8 mouse cellular contexts compared by ENCODE assay signal in the genomic region with DNA sequence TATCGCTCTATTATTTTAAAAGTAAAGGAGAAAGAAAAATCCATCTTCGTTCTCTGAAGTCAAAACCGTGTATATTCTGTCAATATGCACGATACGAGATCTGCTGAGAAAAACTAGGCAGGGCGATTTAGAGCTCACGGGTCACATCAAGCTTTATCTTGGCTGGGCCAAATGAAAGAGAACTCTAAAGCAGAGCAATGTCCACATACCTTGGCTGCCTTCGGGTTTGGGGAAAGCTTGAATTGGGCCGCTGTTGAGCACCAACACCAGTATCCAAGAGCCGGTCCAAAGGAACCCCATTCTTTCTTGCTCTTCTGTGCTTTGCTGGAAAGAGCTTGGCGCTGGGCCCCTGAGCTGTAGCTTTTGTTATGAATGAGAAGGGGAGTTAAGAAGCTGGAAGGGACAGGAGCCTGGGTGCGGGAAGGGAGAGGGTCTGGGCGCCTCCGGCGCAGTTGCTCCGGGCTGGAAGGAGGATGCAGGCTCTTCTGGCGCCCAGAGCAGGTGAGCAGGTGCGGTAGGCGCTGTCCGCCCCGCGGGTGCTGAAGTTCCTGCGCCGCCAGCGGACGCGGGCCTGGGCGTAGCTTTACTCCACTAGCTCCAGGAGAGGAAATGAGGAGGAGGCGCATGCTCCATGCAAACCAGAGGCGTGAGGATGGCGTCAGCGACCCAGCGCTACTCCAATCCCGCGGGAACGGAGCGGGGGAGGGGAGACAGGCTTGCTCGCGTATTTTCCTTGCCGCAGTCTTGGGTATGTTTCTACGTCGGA. TPM values are rescaled to one million over a fixed set of nuclear protein-coding genes. Genes with fewer than 3 reads are reported as not detected.
A peak's percentile ranks its signal among the peaks of the same experiment; 100 is the strongest.
DNase-seq lines count a peak whose midpoint lies in the region; ATAC-seq lines count a peak whose summit lies in the region.

A gene (minus strand): TSS at position 631 of the 766 bp plus-strand sequence.

- peak within 1 kb of the TSS; percentile 92 for H3K27ac ChIP-seq in midbrain, embryonic 13.5 days
- H3K27ac ChIP-seq in stomach, embryonic 14.5 days (ENCODE audit: low read length): no peak within 1 kb of the TSS

- H3K36me3 ChIP-seq in midbrain, embryonic 13.5 days: peaks cover 22% of the 10 kb centered on the region
- H3K36me3 ChIP-seq in stomach, embryonic 14.5 days (ENCODE audit: control insufficient read depth, insufficient read depth, low read length): no peaks in the 10 kb centered on the region

- no peaks in the 10 kb centered on the region for H3K9me3 ChIP-seq in midbrain, embryonic 13.5 days
- no peaks in the 10 kb centered on the region for H3K9me3 ChIP-seq in stomach, embryonic 14.5 days (ENCODE audit: control insufficient read depth, low read depth, low read length)

- H3K27me3 ChIP-seq in midbrain, embryonic 13.5 days: no peaks in the 10 kb centered on the region
- H3K27me3 ChIP-seq in stomach, embryonic 14.5 days (ENCODE audit: control insufficient read depth, insufficient read depth, low read length): no peaks in the 10 kb centered on the region

- H3K4me1 ChIP-seq in midbrain, embryonic 13.5 days (replicated peaks): peaks cover 26% of the 10 kb centered on the region
- no peaks in the 10 kb centered on the region for H3K4me1 ChIP-seq in stomach, embryonic 14.5 days (ENCODE audit: control insufficient read depth, insufficient read depth, low read length)

- peak within 1 kb of the TSS; percentile 85 for H3K9ac ChIP-seq in midbrain, embryonic 13.5 days (replicated peaks)
- H3K9ac ChIP-seq in stomach, embryonic 14.5 days (replicated peaks; ENCODE audit: low read depth, low read length): no peak within 1 kb of the TSS

- H3K4me3 ChIP-seq in midbrain, embryonic 13.5 days (replicated peaks): peak within 1 kb of the TSS; percentile 78
- peak within 1 kb of the TSS; percentile 16; the same call in 1 of the 2 replicates for H3K4me3 ChIP-seq in stomach, embryonic 14.5 days (ENCODE audit: low read depth, low read length)

- peak; percentile 100 for ATAC-seq in midbrain, embryonic 13.5 days
- peak; percentile 97 for ATAC-seq in stomach, embryonic 14.5 days (ENCODE audit: insufficient number of reproducible peaks, insufficient read depth, low FRiP score, low read depth)
- ATAC-seq in monocyte, adult 5-6 weeks (replicated peaks; ENCODE audit: insufficient number of reproducible peaks, low FRiP score, low TSS enrichment, poor library complexity, severe bottlenecking): no peak

- intact Hi-C loops in left cerebral cortex, postnatal 36 days (cut with DNase I): loop anchor here (2.0 to 5.0 kb wide), 3 partner anchors 56 to 85 kb away; a partner anchor contains a TSS

- WGBS in midbrain, embryonic 13.5 days: 3% methylated on average over 41 of the region's 42 CpGs
- WGBS in stomach, embryonic 14.5 days: 10% methylated on average over 42 of the region's 42 CpGs

- DNase-seq in adrenal gland, postnatal 36 days: peak; percentile 63 to 77
- peak; percentile 87 for DNase-seq in embryo, embryonic 9.5 days (ENCODE audit: extremely low spot score)
- peak; percentile 32 to 56 for DNase-seq in heart, adult 18-20 months
- peak; percentile 54 for DNase-seq in kidney, adult 18-20 months
- DNase-seq in left cerebral cortex, postnatal 36 days (ENCODE audit: low spot score in 2 of 2): peak; percentile 93 to 95

- peak within 1 kb of the TSS; percentile 61 for H3K4me2 ChIP-seq in midbrain, embryonic 13.5 days (replicated peaks)
- H3K4me2 ChIP-seq in stomach, embryonic 14.5 days (replicated peaks; ENCODE audit: low read depth, low read length): peak within 1 kb of the TSS; percentile 37

RNA-seq across cellular contexts. Expression of the gene that starts here (rescaled TPM):
- 10 to 100 TPM; 19.9 to 20.2 TPM for total RNA-seq in adrenal gland, postnatal 36 days (2021)
- total RNA-seq in heart, adult 18-20 months (2021): under 1 TPM; 0.17 to 0.33 TPM
- total RNA-seq in left cerebral cortex, postnatal 36 days (2021): 100 to 1,000 TPM; 273 to 322 TPM
- 123 and 139 TPM in 2 replicates for polyA plus RNA-seq in midbrain, embryonic 13.5 days (2015; fragmentation: Nextera tagmentation; extraction: Ambion mirVana)
- 7.6 and 11.1 TPM in 2 replicates for polyA plus RNA-seq in stomach, embryonic 14.5 days (2014; fragmentation: Nextera tagmentation; extraction: Ambion mirVana)
- not detected in 3 replicates for total RNA-seq in monocyte, adult 5-6 weeks (2017)

Comparison
In these comparisons a context has a peak if more than half of its experiments do, and no peak if none do; other contexts are left out.
1. RNA of the gene that starts here (total RNA-seq): 273 to 322 TPM in left cerebral cortex, postnatal 36 days and 19.9 to 20.2 TPM in adrenal gland, postnatal 36 days; 0.17 to 0.33 TPM in heart, adult 18-20 months and not detected in monocyte, adult 5-6 weeks; every median in the first group is over 10 times any median in the second.
2. RNA of the gene that starts here (total RNA-seq): 273 to 322 TPM in left cerebral cortex, postnatal 36 days; 19.9 to 20.2 TPM in adrenal gland, postnatal 36 days; every median in the first group is over 10 times any median in the second.
3. RNA of the gene that starts here (polyA plus RNA-seq): 123 to 139 TPM in midbrain, embryonic 13.5 days; 7.6 to 11.1 TPM in stomach, embryonic 14.5 days; every median in the first group is over 10 times any median in the second.
4. Peak in DNase-seq in heart, adult 18-20 months; RNA of the gene not detected or under 1 TPM.
5. DNase-seq: peak in every context shown above with its lines; median percentile 94 in left cerebral cortex, postnatal 36 days; 87 in embryo, embryonic 9.5 days; 70 in adrenal gland, postnatal 36 days; 54 in kidney, adult 18-20 months; 44 in heart, adult 18-20 months.